Mouse (Mus musculus) midbrain, embryonic 14.5 days (tissue): ENCODE results near the gene Astn2. TPM values are rescaled to one million over a fixed set of nuclear protein-coding genes. Genes with fewer than 3 reads are reported as not detected.

Experiments used
- ATAC-seq: fragments of 200-750 bp; cut with Nextera tagmentation; 2 replicates; pipeline ENCODE4 v1.8.0; 2017; ENCODE audit warnings: moderate number of reproducible peaks, moderate library complexity; ENCODE audit not compliant: low FRiP score, low TSS enrichment
- DNase-seq: peaks from one replicate; pipeline ENCODE4 v3.0.0-alpha.2; 2015
- H3K27ac ChIP-seq: fragments of 300-500 bp; sonication (generic); replicated peaks from 2 replicates; pipeline ENCODE4 v1.5.1; 2014; ENCODE audit warnings: mild to moderate bottlenecking, low read depth, low read length, moderate library complexity
- H3K27me3 ChIP-seq: fragments of 300-500 bp; sonication (generic); 2 replicates; pipeline ENCODE4 v1.6.1; 2014; ENCODE audit warnings: low read length, control low read depth, mixed read lengths; ENCODE audit not compliant: control insufficient read depth, insufficient read depth
- H3K36me3 ChIP-seq: fragments of 300-500 bp; sonication (generic); 2 replicates; pipeline ENCODE4 v1.6.1; 2014; ENCODE audit warnings: low read length, control low read depth; ENCODE audit not compliant: control insufficient read depth, insufficient read depth
- H3K4me1 ChIP-seq: fragments of 300-500 bp; sonication (generic); 2 replicates; pipeline ENCODE4 v1.6.1; 2014; ENCODE audit warnings: mild to moderate bottlenecking, antibody characterized with exemption, low read length, control low read depth; ENCODE audit not compliant: control insufficient read depth, insufficient read depth
- H3K4me2 ChIP-seq: fragments of 300-500 bp; sonication (generic); 2 replicates; pipeline ENCODE4 v1.6.1; 2014; ENCODE audit warnings: mild to moderate bottlenecking, low read length, moderate library complexity
- H3K4me3 ChIP-seq: fragments of 300-500 bp; sonication (generic); replicated peaks from 2 replicates; pipeline ENCODE4 v1.5.1; 2014; ENCODE audit warnings: low read depth, low read length
- H3K9ac ChIP-seq: fragments of 300-500 bp; sonication (generic); replicated peaks from 2 replicates; pipeline ENCODE4 v1.6.1; 2014; ENCODE audit warnings: mild to moderate bottlenecking, low read length, moderate library complexity
- H3K9me3 ChIP-seq: fragments of 300-500 bp; sonication (generic); 2 replicates; pipeline ENCODE4 v1.6.1; 2016; ENCODE audit warnings: low read length, control low read depth, mixed read lengths; ENCODE audit not compliant: control insufficient read depth
- WGBS: fragments of 180-500 bp; shearing (Covaris S2); extraction: QIAGEN DNeasy Blood & Tissue Kit; methylation state at CpG from one replicate; pipeline ENCODE4 v1.1.7; 2014; 5-methylcytosine and 5-hydroxymethylcytosine counted together
- polyA plus RNA-seq: library from polyadenylated mRNA; unstranded; fragments of >200 nt; fragmentation: Nextera tagmentation; extraction: Ambion mirVana; gene quantifications from 2 replicates; pipeline ENCODE4 v1.2.1, GENCODE M21; 2014

Astn2 gene
- polyA plus RNA-seq, 1 experiment from 2014 or later, result 4.4 TPM

- no peak overlapping the region; the same call in 1 of the 2 replicates for H3K27ac ChIP-seq
- no peaks in the 10 kb centered on the region for H3K27me3 ChIP-seq
- 51% methylated on average over 14 of the region's 14 CpGs for WGBS
- no peak overlapping the region for H3K9ac ChIP-seq
- H3K9me3 ChIP-seq, result no peaks in the 10 kb centered on the region
- peak; percentile 47 for DNase-seq
- 0 out of 2 replicates have a peak, but pooled peaks have one; percentile 53 for ATAC-seq
- no peak overlapping the region for H3K4me3 ChIP-seq
- H3K4me2 ChIP-seq, result no peak overlapping the region
- H3K4me1 ChIP-seq, result peaks cover 8% of the 10 kb centered on the region
- no peaks in the 10 kb centered on the region for H3K36me3 ChIP-seq
Observed at GRCm38 (mm10) chr4:66175887-66176533, 228.4 kb downstream of the Astn2 start.

GRCm38 (mm10) chr4:66171583-66171982, 232.8 kb downstream of the Astn2 start:
- ATAC-seq, result no peak
- DNase-seq, result no peak
- no peak overlapping the region for H3K9ac ChIP-seq

GRCm38 (mm10) chr4:66170787-66171186, 233.6 kb downstream of the Astn2 start:
- WGBS, result 92% methylated on average over 3 of the region's 3 CpGs
- H3K4me3 ChIP-seq, result no peak overlapping the region
- H3K4me2 ChIP-seq, result no peak overlapping the region
- H3K4me1 ChIP-seq, result peaks cover 6% of the 10 kb centered on the region; the same call in 1 of the 2 replicates
- DNase-seq, result no peak
- ATAC-seq, result no peak
- H3K9ac ChIP-seq, result no peak overlapping the region
- H3K36me3 ChIP-seq, result no peaks in the 10 kb centered on the region
- no peaks in the 10 kb centered on the region for H3K27me3 ChIP-seq
- H3K27ac ChIP-seq, result no peak overlapping the region
- no peaks in the 10 kb centered on the region for H3K9me3 ChIP-seq

More at GRCm38 (mm10) chr4:66171583-66171982, 232.8 kb downstream of the Astn2 start:
- no peaks in the 10 kb centered on the region for H3K36me3 ChIP-seq
- no peak overlapping the region for H3K4me3 ChIP-seq
- 70% methylated on average over 5 of the region's 5 CpGs for WGBS
- peaks cover 11% of the 10 kb centered on the region for H3K4me1 ChIP-seq
- H3K4me2 ChIP-seq, result no peak overlapping the region
- no peaks in the 10 kb centered on the region for H3K9me3 ChIP-seq
- H3K27me3 ChIP-seq, result no peaks in the 10 kb centered on the region
- H3K27ac ChIP-seq, result no peak overlapping the region

- H3K27ac ChIP-seq, result no peak overlapping the region
- no peaks in the 10 kb centered on the region for H3K36me3 ChIP-seq
- 38% methylated on average over 2 of the region's 2 CpGs for WGBS
- H3K4me1 ChIP-seq, result 0 out of 2 replicates have a peak, but pooled peaks cover 3% of the 10 kb centered on the region
- no peak overlapping the region for H3K9ac ChIP-seq
- H3K9me3 ChIP-seq, result no peaks in the 10 kb centered on the region
- peak; percentile 36; the same call in 1 of the 2 replicates for ATAC-seq
- DNase-seq, result peak; percentile 10
- H3K4me3 ChIP-seq, result no peak overlapping the region
- no peak overlapping the region for H3K4me2 ChIP-seq
- no peaks in the 10 kb centered on the region for H3K27me3 ChIP-seq
Observed at GRCm38 (mm10) chr4:66169485-66169884, 234.9 kb downstream of the Astn2 start.

- H3K4me3 ChIP-seq, result no peak overlapping the region
- no peaks in the 10 kb centered on the region for H3K4me1 ChIP-seq
- no peaks in the 10 kb centered on the region for H3K27me3 ChIP-seq
- 72% methylated on average over 3 of the region's 3 CpGs for WGBS
- H3K4me2 ChIP-seq, result no peak overlapping the region
- H3K9ac ChIP-seq, result no peak overlapping the region
- H3K27ac ChIP-seq, result no peak overlapping the region
- H3K9me3 ChIP-seq, result no peaks in the 10 kb centered on the region
- H3K36me3 ChIP-seq, result no peaks in the 10 kb centered on the region
- ATAC-seq (no peak), DNase-seq (no peak)
Observed at GRCm38 (mm10) chr4:66158714-66159113, 245.7 kb downstream of the Astn2 start.

GRCm38 (mm10) chr4:66157439-66158113, 246.8 kb downstream of the Astn2 start:
- Histone ChIP-seq H3K4me2 (no peak overlapping the region), H3K4me1 (no peaks in the 10 kb centered on the region), H3K9me3 (no peaks in the 10 kb centered on the region), H3K9ac (no peak overlapping the region), H3K27ac (no peak overlapping the region), H3K4me3 (no peak overlapping the region), H3K27me3 (no peaks in the 10 kb centered on the region), H3K36me3 (no peaks in the 10 kb centered on the region)
- DNase-seq, result peak; percentile 26
- ATAC-seq, result no peak
- 61% methylated on average over 3 of the region's 3 CpGs for WGBS

- 93% methylated on average over 5 of the region's 5 CpGs for WGBS
- Histone ChIP-seq H3K4me3 (no peak overlapping the region), H3K36me3 (no peaks in the 10 kb centered on the region), H3K27me3 (no peaks in the 10 kb centered on the region), H3K9ac (no peak overlapping the region), H3K4me2 (no peak overlapping the region), H3K4me1 (no peaks in the 10 kb centered on the region), H3K9me3 (no peaks in the 10 kb centered on the region), H3K27ac (no peak overlapping the region)
- no peak for ATAC-seq
- no peak for DNase-seq
Observed at GRCm38 (mm10) chr4:66146546-66146945, 257.9 kb downstream of the Astn2 start.

- Histone ChIP-seq H3K27ac (no peak overlapping the region), H3K9ac (no peak overlapping the region), H3K4me1 (no peaks in the 10 kb centered on the region), H3K36me3 (no peaks in the 10 kb centered on the region), H3K27me3 (no peaks in the 10 kb centered on the region), H3K4me2 (no peak overlapping the region), H3K9me3 (no peaks in the 10 kb centered on the region), H3K4me3 (no peak overlapping the region)
- WGBS, result 94% methylated on average over 3 of the region's 3 CpGs
- ATAC-seq, result no peak
- no peak for DNase-seq
Observed at GRCm38 (mm10) chr4:66126181-66126580, 278.2 kb downstream of the Astn2 start.
